Mouse (Mus musculus): ENCODE data around the gene Slc8a2. TPM values are rescaled to one million over a fixed set of nuclear protein-coding genes. Genes with fewer than 3 reads are reported as not detected.

Gene Slc8a2
- total RNA-seq, 1 experiment from 2014 or later: not detected

GRCm38 (mm10) chr7:16150191-16151145 is 20.8 kb downstream of the Slc8a2 start:
- no peak for ATAC-seq (replicated peaks in 1 of 2; ENCODE audit: insufficient read depth in 1 of 2, low FRiP score in 2 of 2, low TSS enrichment in 1 of 2, low read depth in 1 of 2, poor library complexity in 2 of 2, severe bottlenecking in 2 of 2)

GRCm38 (mm10) chr7:16153522-16153921 is 23.9 kb downstream of the Slc8a2 start:
- ATAC-seq (replicated peaks in 1 of 2; ENCODE audit: insufficient read depth in 1 of 2, low FRiP score in 2 of 2, low TSS enrichment in 1 of 2, low read depth in 1 of 2, poor library complexity in 2 of 2, severe bottlenecking in 2 of 2): peak; percentile 59 to 69

- ATAC-seq (replicated peaks in 1 of 2; ENCODE audit: insufficient read depth in 1 of 2, low FRiP score in 2 of 2, low TSS enrichment in 1 of 2, low read depth in 1 of 2, poor library complexity in 2 of 2, severe bottlenecking in 2 of 2): no peak
Observed at GRCm38 (mm10) chr7:16155132-16155872, 25.7 kb downstream of the Slc8a2 start.

GRCm38 (mm10) chr7:16156105-16156714 is 26.6 kb downstream of the Slc8a2 start:
- ATAC-seq (replicated peaks in 1 of 2; ENCODE audit: insufficient read depth in 1 of 2, low FRiP score in 2 of 2, low TSS enrichment in 1 of 2, low read depth in 1 of 2, poor library complexity in 2 of 2, severe bottlenecking in 2 of 2): no peak

- 0 out of 4 replicates have a peak, but pooled peaks of 1 of the 2 experiments have one; percentile 39 for ATAC-seq (replicated peaks in 1 of 2; ENCODE audit: insufficient read depth in 1 of 2, low FRiP score in 2 of 2, low TSS enrichment in 1 of 2, low read depth in 1 of 2, poor library complexity in 2 of 2, severe bottlenecking in 2 of 2)
Observed at GRCm38 (mm10) chr7:16158735-16159134, 29.1 kb downstream of the Slc8a2 start.

- ATAC-seq (replicated peaks in 1 of 2; ENCODE audit: insufficient read depth in 1 of 2, low FRiP score in 2 of 2, low TSS enrichment in 1 of 2, low read depth in 1 of 2, poor library complexity in 2 of 2, severe bottlenecking in 2 of 2): no peak; a peak in 1 of 4 replicates
Observed at GRCm38 (mm10) chr7:16160702-16161101, 31.1 kb downstream of the Slc8a2 start.

- ATAC-seq (replicated peaks in 1 of 2; ENCODE audit: insufficient read depth in 1 of 2, low FRiP score in 2 of 2, low TSS enrichment in 1 of 2, low read depth in 1 of 2, poor library complexity in 2 of 2, severe bottlenecking in 2 of 2): no peak
Observed at GRCm38 (mm10) chr7:16161302-16161701, 31.7 kb downstream of the Slc8a2 start.

GRCm38 (mm10) chr7:16162036-16162435 is 32.4 kb downstream of the Slc8a2 start:
- ATAC-seq (replicated peaks in 1 of 2; ENCODE audit: insufficient read depth in 1 of 2, low FRiP score in 2 of 2, low TSS enrichment in 1 of 2, low read depth in 1 of 2, poor library complexity in 2 of 2, severe bottlenecking in 2 of 2): no peak

GRCm38 (mm10) chr7:16172141-16172581 is 42.5 kb downstream of the Slc8a2 start:
- ATAC-seq (replicated peaks in 1 of 2; ENCODE audit: insufficient read depth in 1 of 2, low FRiP score in 2 of 2, low TSS enrichment in 1 of 2, low read depth in 1 of 2, poor library complexity in 2 of 2, severe bottlenecking in 2 of 2): no peak

GRCm38 (mm10) chr7:16172586-16173140 is 43.0 kb downstream of the Slc8a2 start:
- no peak for ATAC-seq (replicated peaks in 1 of 2; ENCODE audit: insufficient read depth in 1 of 2, low FRiP score in 2 of 2, low TSS enrichment in 1 of 2, low read depth in 1 of 2, poor library complexity in 2 of 2, severe bottlenecking in 2 of 2)

GRCm38 (mm10) chr7:16173146-16173545 is 43.5 kb downstream of the Slc8a2 start:
- ATAC-seq (replicated peaks in 1 of 2; ENCODE audit: insufficient read depth in 1 of 2, low FRiP score in 2 of 2, low TSS enrichment in 1 of 2, low read depth in 1 of 2, poor library complexity in 2 of 2, severe bottlenecking in 2 of 2): no peak

GRCm38 (mm10) chr7:16174597-16175541 is 45.2 kb downstream of the Slc8a2 start, which contains the start of gene Meis3:
TSS of gene Meis3 (plus strand) at chr7:16175090.
- ATAC-seq (replicated peaks in 1 of 2; ENCODE audit: insufficient read depth in 1 of 2, low FRiP score in 2 of 2, low TSS enrichment in 1 of 2, low read depth in 1 of 2, poor library complexity in 2 of 2, severe bottlenecking in 2 of 2): peak; percentile 46 to 47; a peak in 3 of 4 replicates

GRCm38 (mm10) chr7:16175542-16175931 is 45.9 kb downstream of the Slc8a2 start:
- no peak for ATAC-seq (replicated peaks in 1 of 2; ENCODE audit: insufficient read depth in 1 of 2, low FRiP score in 2 of 2, low TSS enrichment in 1 of 2, low read depth in 1 of 2, poor library complexity in 2 of 2, severe bottlenecking in 2 of 2)

GRCm38 (mm10) chr7:16178114-16178513 is 48.5 kb downstream of the Slc8a2 start:
- ATAC-seq (replicated peaks in 1 of 2; ENCODE audit: insufficient read depth in 1 of 2, low FRiP score in 2 of 2, low TSS enrichment in 1 of 2, low read depth in 1 of 2, poor library complexity in 2 of 2, severe bottlenecking in 2 of 2): 0 out of 4 replicates have a peak, but pooled peaks of 1 of the 2 experiments have one; percentile 7

- peak; percentile 46 to 88; a peak in 3 of 4 replicates for ATAC-seq (replicated peaks in 1 of 2; ENCODE audit: insufficient read depth in 1 of 2, low FRiP score in 2 of 2, low TSS enrichment in 1 of 2, low read depth in 1 of 2, poor library complexity in 2 of 2, severe bottlenecking in 2 of 2)
Observed at GRCm38 (mm10) chr7:16183663-16184062, 54.0 kb downstream of the Slc8a2 start.

GRCm38 (mm10) chr7:16187494-16187893 is 57.9 kb downstream of the Slc8a2 start:
- no peak for ATAC-seq (replicated peaks in 1 of 2; ENCODE audit: insufficient read depth in 1 of 2, low FRiP score in 2 of 2, low TSS enrichment in 1 of 2, low read depth in 1 of 2, poor library complexity in 2 of 2, severe bottlenecking in 2 of 2)
